Mouse (Mus musculus): ENCODE measurements around the gene Dhrs4.

DNA sequence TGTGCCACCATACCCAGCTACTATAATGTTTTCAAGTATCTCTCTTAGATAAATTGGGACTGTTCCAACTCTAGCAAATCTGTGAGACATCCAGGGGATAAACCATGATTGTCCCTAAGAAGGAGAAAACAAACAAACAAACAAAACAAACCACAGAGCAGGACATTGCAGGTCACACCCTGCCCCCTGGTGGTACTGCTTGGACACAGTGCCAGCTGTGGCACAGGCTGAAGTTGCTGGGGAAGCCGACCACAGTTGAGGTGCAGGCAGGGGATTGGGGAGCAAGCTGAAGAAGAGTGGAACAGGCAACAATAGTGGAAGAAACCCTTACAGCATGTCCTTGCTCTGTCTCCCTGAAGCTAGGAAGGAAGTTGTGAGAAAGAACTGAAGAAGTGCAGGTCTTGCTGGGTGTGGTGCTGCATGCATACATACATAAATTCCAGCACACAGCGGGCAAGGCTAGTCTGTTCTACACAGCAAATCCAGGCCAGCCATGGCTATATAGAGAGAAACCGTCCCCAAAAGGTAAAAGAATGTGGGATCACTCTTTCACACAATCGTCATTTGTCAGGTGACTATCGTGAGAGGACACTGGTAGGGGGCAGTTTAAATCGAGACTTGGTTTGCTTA, 57.7 kb downstream of the Dhrs4 start:
- TF ChIP-seq EP300 (IDR thresholded peaks at IDR 0.05; ENCODE audit: low read depth): no peak
- TF ChIP-seq CTCF (IDR thresholded peaks at IDR 0.05; ENCODE audit: low read depth): peak; percentile 92

Measured in liver, postnatal 0 days (tissue).